Mouse (Mus musculus): ENCODE results near the gene Sept8.

The Sept8 gene

DNA sequence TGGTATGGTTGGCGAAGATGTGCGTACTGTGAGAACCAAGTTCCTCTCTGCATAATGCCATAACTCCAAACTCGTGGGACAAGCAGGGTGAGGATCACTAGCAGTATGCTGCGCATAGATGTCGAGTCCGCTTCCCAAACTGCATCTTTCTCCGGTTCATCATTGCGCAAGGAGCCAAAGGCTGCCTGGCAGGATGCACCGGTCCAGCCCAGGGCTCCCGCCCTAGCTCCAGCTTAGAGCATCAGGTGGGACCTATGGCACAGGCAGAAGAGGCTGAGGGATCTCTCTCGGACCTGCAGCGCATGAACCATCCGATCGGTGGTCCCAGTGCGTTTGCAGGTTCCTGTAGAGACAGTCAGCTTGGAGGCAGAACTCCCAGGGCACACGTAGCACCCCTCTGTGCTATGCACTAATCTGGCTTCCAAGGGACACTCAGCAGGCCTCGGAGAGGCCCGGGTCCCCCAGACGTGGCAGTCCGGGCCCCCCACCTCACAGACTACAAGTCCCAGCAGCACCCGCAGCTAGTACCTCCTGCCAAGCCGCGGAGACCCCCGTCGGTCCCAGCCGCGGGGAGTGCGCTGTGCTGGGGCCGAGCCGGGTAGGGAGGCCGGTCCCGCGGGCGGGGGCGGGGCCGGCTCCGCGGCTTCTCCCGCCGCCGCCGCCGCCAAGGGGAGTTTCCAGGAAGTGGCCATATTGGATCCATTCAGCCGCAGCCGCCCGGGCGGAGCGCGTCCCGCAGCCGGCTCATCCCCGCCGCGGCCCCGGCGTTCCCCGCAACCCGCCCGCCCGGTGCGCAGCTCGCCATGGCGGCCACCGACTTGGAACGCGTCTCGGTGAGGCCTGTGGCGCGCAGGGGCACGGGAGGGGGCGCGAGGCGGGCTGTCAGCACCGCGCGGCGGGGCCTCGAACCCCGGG is at the start of gene Sept8:
Gene Sept8 (plus strand): TSS at position 51 of the 915 bp plus-strand sequence.
- peak; percentile 55 for DNase-seq (ENCODE audit: low spot score)

DNA sequence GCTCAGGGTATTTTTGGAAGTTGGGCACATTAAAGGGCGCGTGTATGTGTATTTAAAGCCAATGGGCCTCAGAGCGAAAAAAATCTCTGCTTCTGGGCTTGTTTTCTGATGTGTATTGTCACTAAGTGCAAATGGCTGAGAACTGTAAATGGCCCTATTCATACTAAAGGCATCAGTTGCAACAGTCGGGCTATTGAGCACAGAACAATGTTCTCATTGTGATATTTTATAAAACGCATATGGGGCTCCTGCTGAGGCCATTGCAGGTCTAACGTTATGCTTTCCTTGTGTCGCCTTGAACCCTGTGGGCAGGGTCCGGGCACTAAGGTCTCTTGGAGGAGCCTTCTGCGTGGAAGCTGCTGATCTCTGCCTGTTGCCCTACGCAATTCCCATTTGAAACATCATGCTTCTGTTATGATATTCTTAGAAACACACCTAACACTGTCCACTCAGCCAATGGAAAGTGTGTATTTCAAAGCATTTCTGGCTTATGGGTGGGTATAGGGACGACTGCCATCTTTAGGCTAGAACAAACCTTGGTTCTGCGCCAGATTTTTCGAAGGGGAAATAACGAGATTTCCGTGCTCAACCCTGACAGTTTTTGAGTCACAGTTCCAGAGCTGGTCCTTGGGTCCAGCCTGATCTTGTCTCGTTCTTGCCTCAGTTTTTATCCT is 49.6 kb upstream of the Sept8 start:
- DNase-seq (ENCODE audit: low spot score): no peak

DNA sequence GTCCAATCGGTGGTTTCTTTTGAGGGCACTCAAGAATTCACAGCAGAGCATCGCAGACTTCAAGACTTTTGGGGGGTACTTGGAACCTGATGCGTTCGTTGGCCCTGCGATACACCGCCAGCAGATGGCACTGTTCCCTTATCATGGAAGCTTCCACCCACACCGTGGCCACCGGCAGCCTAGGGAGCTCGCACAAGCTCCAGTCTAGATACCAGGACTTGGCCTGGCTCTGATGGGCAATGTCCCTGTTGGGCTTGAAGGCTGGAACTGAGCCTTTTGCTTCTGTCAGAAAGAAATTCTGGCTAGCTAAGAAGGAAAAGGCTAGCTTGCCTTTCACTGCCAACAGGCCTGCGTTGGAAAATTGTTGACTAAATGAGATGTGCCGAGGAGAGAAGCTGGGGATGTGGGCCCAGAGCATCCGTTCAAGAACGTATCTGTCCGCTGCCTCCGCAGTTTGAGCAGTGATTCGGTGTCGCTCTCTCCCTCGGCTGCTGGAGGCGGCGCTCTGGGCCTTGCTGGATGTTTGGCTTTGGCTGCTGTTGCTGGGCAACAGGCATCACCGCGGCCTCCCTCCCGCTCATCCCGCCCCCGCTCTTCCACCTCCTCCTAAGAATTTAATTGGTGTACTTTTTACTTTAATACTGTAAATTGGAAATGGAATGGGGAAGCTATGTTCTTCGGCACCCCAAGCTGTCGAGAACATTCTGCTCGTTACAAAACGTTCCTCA is 48.9 kb upstream of the Sept8 start, which contains the start of gene Gm9837:
Gene Gm9837 (minus strand): TSS at position 512 of the 728 bp plus-strand sequence.
- DNase-seq (ENCODE audit: low spot score): peak; percentile 98

DNA sequence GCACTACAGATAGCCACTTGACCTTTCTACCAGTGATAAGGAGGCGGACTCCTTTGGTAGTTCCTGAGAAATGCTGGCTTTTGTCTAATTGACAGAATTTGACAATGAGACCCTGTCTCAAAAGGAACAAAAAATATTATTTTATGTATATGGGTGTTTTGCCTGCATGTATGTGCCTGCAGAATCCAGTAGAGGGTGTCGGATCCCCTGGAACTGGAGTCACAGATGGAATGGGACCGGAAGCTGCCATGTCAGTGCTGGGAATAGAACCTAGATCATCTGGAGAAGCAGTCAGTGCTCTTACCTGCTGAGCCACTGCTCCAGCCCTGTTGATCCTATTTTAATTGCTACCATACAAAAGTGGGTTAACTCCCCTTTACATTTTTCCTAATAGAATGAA is 46.3 kb upstream of the Sept8 start:
- DNase-seq (ENCODE audit: low spot score): peak; percentile 21

DNA sequence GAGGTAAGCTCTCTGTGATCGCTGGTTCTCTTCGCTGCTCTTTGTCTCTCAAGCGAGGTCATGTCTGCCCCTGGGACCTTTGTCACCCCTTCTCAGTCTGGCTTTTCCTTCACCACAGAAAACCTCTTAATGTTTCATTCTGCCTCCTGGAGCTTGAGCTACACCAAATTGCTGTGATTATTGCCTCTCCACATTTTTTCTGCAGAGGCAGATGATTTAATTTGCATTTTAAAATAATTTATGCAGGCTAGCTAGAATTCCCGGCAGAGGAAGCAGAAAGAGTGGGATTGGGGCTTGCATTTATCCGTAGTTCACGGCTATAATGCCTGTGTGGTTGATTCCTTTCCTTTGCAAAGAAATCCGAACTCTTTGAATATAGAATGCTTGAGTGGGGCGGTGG is 43.4 kb upstream of the Sept8 start:
- no peak for DNase-seq (ENCODE audit: low spot score)

DNA sequence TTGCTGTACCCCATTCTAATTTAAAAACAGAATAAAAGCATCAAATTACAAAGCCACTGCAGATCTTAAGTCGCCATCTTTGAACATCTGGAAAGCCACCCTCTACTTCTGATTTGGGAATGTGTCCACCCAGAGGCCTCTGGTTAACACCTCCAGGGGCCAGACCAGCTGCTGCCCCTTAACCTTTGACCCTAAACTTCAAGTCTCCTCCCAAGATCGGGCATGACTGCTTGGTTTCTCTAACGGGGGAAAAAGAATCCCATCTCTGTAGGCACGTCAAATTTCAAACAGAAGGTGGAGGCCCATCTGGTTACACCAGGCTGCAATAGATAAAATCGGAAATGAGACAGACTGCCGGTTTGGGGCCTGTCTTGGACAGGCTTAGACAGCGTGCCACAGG is 41.2 kb upstream of the Sept8 start:
- DNase-seq (ENCODE audit: low spot score): peak; percentile 46

DNA sequence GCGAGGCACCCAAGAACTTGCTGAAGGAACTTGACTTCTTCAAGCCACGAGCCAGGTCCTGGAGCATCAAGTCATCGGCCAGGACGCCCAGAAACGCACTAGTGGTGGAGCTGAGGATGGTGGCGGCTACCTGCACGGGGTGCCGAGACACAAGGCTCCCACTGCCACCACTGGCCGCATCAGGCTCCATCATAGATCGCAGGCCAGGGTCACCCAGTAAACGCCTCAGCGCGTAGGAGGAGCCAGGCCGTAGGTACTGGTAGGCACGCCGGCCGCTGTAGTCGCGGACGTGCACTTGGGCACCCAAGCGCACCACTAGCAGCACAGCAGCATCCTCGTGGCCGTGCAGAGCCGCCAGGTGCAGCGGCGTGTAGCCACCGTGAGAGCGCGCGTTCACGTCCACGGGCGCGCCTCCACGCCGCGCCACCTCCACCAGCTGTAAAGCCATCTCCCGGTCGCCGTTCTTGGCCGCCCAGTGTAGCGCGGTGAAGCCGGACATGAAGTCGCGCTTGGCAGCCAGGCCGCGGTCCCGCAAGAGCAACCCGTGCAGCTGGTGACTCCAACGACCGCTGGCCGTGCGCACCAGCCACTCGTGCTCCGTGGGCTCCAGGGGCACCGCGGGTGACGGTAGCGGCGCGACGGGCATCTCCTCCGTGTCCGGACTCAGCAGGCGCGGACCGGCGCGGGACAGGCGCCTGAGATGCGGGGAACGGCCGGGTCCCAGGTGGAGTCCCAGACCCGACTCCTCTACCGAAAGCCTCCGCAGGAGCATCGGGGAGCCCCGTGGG is 40.5 kb upstream of the Sept8 start:
- peak; percentile 39 for DNase-seq (ENCODE audit: low spot score)

DNA sequence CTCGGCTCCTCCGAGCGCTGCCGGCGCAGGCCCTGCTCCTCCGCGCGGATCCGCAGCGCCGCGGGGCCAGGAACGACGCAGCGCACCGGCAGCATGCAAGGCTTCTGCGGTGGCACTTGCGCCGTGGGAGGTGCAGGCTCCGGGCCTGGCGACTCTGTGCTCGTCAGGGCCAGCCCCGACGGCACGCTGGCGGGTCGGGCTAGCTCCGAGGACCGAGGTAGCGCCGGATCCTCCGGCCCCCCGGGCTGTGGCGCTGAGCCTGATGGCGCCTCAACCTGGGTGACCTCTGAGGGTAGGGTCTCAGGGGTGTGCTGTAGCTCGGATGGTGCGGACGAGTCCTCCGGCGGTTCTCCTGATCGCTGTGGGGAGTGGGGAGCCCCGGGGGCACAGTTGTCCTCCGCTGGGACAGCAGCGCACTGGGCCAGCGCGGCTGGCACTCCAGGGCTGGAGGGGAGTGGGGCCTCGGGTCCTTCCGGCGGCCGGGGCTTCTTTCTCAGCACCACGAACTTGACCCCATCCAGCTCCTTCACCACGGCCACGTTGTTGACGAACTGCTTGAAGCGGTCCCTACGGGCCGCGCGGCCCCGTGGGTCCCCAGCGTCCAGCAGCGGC is 39.8 kb upstream of the Sept8 start:
- DNase-seq (ENCODE audit: low spot score): peak; percentile 13

DNA sequence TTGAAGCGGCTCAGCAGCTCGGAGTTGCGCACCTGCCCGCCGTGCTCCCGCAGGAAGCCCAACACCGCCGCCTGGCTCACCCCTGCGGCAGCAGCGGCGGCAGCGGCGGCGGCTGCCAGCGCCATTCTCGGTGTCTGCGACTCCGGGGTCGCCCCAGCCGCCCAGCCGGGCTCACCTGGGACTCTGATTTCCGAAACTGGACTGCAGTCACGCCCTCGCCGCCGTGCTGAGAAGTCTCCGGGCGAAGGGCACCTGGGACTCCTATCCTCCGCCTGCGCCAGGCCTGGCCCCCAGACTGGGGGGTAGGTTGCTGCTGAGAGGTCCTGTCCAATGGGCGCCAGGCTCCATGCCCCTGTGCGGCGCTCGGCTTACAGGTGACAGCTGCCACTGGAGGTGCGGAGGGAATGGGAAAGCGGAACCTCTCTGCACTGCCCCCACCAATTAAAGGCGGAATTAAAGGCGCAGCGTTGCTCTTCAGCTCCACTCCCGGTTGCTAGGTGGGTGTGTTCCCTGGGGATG is 39.2 kb upstream of the Sept8 start, which contains the start of the genes Gm9945 and Sowaha:
Gene Gm9945 (plus strand): TSS at position 384 of the 519 bp plus-strand sequence.
Gene Sowaha (minus strand): TSS at position 492 of the 519 bp plus-strand sequence.
- no peak for DNase-seq (ENCODE audit: low spot score)

DNA sequence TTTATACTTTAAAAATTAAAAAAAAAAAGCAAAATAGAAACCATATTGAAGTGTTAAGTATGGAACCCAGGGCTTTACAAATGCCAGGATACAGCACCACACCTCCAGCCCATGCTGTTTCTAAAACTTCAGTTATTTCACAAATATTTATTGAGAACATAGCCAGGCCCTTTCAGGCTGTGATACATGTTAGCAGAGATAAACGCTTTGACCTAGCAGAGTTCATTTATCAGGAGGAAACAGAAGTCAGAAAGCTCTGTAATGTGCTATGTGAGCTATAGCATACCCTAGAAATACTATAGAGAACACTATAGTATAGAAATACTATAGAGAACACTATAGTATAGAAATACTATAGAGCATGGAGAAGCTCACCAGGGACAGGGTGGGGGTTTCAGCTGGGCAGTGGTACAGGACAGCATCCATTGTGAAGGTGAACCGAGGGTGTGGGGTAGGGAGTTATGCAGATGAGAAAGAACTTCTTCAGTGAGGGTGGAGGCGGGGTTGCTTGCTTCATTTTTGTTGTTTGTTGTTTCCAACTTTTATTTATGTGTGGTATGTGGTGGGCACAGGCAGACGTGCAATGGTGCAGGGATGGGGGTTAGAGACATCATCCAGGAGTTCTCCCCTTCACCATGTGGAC is 37.8 kb upstream of the Sept8 start:
- no peak for DNase-seq (ENCODE audit: low spot score)

DNA sequence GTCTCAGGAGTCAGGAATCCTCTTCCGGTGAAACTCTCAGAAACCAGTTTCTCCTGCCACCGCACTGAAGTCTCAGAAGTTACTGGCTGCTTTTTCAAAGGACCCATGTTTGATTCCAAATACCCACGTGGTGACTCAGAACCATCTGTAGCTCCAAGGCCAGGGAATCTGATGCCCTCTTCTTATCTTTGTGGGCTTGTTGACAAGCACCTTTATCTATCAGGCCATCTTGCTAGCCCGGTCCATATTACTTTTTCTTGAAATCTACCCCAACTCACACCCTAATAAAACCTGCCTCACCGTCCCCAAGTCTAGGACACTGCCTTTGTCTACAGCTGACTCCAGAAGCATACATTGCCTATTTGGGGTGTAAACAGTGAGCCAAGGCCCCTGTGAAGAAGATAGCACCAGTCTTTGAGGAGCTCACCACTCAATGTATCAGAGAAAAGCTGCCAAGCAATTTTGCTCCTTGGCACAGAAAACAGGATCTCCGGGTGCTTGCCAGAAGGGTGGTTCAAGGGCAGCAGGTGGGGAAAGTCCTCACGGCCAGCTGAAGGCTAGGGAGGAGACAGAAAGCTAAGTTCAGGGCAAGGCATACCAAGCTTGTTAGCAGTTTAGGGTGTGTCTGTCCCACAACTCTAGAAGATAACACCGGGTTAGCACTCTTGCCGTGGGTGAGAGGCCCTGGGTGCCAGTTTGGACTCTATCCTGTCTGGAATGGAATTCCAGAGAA is 35.7 kb upstream of the Sept8 start:
- DNase-seq (ENCODE audit: low spot score): no peak

DNA sequence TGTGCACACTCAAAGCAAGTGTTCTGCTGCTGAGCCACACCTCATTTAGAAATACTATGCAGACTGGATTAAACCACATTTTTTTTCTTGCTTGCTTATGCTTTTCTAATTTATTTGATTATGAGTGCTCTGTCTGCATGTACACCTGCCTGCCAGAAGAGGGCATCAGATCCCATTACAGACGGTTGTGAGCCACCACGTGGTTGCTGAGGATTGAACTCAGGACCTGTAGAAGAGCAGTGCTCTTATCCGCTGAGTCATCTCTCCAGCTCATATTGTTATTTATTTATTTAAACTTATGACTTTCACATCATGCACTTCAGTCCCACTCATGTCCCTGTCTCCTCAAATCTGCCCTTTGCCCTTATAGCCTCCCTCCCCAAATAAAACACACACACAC is 33.3 kb upstream of the Sept8 start:
- DNase-seq (ENCODE audit: low spot score): no peak

DNA sequence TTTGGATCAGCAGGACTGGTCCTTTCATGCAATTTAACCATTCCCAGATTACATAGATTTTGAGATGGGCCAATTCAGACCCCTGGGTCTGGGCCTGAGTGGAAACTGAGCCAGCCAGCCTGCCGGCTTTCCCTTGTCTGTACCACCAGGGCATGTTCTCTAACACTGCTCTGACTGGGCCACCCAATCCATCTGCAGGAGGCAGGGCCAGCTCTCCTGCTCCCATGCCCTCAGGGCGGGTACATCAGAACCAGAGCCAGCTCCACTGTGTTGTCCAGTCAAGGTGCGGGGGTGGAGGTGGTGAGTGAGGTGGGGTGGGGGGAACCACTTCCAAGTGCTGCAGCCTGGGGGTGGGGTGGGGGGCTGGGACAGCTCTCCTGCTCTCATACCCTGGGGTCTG is 32.7 kb upstream of the Sept8 start:
- DNase-seq (ENCODE audit: low spot score): no peak

DNA sequence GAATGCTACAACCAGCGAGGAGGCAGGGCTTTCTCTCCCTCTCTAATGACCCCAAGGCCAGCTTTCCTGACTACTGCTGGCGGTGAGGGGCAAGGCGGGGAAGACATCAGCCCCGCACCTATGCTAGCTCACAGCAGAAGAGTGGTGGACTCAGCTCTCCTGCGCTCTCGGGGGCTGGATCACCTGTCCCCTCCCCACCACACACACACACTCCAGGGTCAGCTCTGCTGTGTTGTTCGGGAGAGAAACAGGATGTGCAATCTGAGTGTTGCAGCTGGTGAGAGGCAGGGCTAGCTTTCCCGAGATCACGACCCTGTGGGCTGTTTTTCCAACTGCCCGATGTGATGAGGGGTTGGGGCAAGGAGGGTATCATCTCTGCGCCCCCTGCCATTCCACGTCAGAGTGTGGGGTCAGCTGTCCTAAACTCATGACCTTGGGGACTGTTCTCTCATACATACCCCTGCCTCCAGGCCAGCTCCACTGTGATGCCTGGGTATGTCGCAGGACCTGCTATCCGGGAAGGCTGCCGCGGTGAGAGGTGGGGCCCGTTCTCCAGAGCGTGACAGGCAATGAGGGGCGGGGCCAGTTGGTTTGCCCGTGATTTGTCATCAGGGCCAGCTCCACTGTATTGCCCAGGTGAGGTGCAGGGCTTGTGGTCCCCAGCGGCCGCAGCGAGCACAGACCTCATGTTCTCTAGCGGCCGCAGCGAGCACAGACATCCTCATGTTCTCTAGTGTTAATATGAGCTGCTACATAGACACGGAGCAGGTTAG is 32.0 kb upstream of the Sept8 start:
- peak; percentile 51 for DNase-seq (ENCODE audit: low spot score)

DNA sequence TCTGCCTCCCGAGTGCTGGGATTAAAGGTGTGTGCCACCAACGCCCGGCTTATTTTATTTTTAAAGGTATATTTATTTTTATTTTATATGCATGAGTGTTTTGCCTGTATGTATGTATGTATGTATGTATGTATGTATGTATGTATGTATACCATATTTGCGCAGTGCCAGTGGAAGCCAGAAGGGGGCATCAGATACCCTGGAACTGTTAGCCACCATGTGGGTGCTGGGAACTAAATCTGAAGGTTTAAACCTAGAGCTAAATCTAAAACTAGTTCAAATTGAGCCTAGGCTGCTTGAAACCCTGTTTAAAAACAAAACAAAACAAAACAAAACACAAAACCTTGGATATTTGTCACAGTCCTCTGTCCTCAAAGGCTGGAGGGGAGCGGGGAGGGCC is 30.1 kb upstream of the Sept8 start:
- DNase-seq (ENCODE audit: low spot score): no peak

DNA sequence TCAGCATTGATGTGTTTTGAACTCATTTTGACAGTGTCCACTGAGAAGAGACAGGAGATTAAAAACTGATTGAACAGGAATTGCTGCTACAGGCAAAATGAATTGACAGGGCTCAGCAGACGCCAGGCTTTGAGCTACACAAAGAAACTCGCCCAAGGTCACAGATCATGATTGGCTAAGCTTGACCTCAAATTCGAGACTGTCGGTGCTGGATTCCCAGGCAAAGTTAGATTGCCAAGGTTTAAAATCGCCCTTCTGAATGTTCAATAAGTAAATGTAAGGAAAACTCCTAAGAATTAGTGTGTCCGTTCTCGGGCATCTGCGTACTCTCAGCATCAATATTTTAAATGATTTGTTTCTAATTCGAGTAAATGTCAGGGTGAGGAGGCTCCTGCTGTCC is 29.6 kb upstream of the Sept8 start:
- DNase-seq (ENCODE audit: low spot score): peak; percentile 31

DNA sequence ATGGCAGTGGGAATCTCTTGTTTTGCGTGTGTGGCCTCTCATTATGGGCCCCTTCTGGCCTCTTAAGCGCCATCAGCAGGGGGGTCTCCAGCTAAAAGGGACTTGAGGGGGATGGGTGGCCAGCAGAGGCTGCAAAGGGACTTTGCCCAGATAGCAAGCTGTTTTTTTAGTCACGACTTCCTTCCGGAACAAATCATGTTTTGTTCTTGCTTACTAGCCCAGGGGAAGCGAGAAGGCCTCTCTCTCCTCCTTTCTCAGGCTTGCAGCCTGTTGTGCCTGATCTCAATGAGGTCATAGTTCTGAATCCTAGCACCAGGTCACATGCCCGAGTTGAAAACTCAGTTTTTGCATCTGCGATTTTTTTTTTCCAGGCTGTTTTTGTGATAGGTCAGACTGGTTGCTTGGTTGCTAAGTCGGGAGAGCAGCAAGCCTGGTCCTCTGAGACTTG is 27.1 kb upstream of the Sept8 start:
- DNase-seq (ENCODE audit: low spot score): peak; percentile 68

DNA sequence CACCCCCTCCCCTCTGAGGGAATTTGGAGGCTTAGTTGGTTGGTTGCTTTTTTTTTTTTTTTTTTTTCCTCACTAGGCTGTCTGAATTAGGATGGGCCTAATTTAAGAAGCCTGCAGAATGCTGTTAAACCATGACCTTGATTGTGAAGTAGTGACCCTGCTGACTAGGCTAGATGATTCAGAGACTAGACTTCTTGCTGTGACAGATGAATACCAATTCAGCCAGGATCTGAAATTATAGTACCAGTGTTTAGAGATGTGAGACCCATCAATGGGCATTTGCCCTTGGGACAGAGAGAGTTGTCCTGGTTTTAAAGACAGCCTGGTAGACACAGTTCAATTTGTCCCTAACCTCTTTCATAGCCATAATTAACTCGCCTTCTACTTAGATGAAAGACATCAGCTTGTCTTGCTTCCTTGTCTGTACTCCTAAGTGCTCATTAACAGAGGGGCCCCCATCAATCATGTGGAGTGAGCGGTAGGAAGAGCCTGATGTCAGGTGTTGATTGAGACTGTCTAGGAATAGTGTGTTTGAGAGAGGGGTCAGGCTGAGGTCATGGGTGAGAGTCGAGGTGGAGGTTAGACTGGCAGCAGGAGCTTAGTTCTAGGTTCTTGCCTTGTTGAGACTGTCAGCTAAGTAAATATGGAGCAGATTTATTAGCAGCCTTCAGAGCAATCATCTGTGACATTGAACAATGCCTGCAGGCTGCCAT is 25.7 kb upstream of the Sept8 start:
- DNase-seq (ENCODE audit: low spot score): peak; percentile 84
